Mouse (Mus musculus) lung, embryonic 16.5 days (tissue): ENCODE data around the gene Cep152. TPM values are rescaled to one million over a fixed set of nuclear protein-coding genes. Genes with fewer than 3 reads are reported as not detected.
A peak's percentile ranks its signal among the peaks of the same experiment; 100 is the strongest.

Source experiments
- ATAC-seq: fragments of 200-750 bp; cut with Nextera tagmentation; 2 replicates; pipeline ENCODE4 v1.8.0; 2017; ENCODE audit warnings: low read depth, mild to moderate bottlenecking, moderate library complexity
- H3K27ac ChIP-seq: fragments of 300-500 bp; sonication (generic); 2 replicates; pipeline ENCODE4 v1.5.1; 2014; ENCODE audit warnings: mild to moderate bottlenecking, control low read depth, low read length
- H3K27me3 ChIP-seq: fragments of 300-500 bp; sonication (generic); 2 replicates; pipeline ENCODE4 v1.6.1; 2014; ENCODE audit warnings: low read depth, low read length, mixed read lengths; ENCODE audit not compliant: control insufficient read depth, insufficient read depth
- H3K36me3 ChIP-seq: fragments of 300-500 bp; sonication (generic); 2 replicates; pipeline ENCODE4 v1.6.1; 2014; ENCODE audit warnings: low read length; ENCODE audit not compliant: control insufficient read depth, insufficient read depth
- H3K4me1 ChIP-seq: fragments of 300-500 bp; sonication (generic); replicated peaks from 2 replicates; pipeline ENCODE4 v1.6.1; 2014; ENCODE audit warnings: low read length, mixed read lengths; ENCODE audit not compliant: control insufficient read depth, insufficient read depth
- H3K4me2 ChIP-seq: fragments of 300-500 bp; sonication (generic); 2 replicates; pipeline ENCODE4 v1.6.1; 2014; ENCODE audit warnings: low read depth, low read length, control low read depth
- H3K4me3 ChIP-seq: fragments of 300-500 bp; sonication (generic); 2 replicates; pipeline ENCODE4 v1.5.1; 2014; ENCODE audit warnings: mild to moderate bottlenecking, low read length, control low read depth
- H3K9ac ChIP-seq: fragments of 300-500 bp; sonication (generic); 2 replicates; pipeline ENCODE4 v1.6.1; 2014; ENCODE audit warnings: low read length, control low read depth
- H3K9me3 ChIP-seq: fragments of 300-500 bp; sonication (generic); 2 replicates; pipeline ENCODE4 v1.6.1; 2016; ENCODE audit warnings: low read length; ENCODE audit not compliant: control insufficient read depth
- WGBS: fragments of 180-500 bp; shearing (Covaris S2); extraction: QIAGEN DNeasy Blood & Tissue Kit; methylation state at CpG from one replicate; pipeline ENCODE4 v1.1.7; 2014; 5-methylcytosine and 5-hydroxymethylcytosine counted together
- polyA plus RNA-seq: library from polyadenylated mRNA; unstranded; fragments of >200 nt; fragmentation: Nextera tagmentation; extraction: Ambion mirVana; gene quantifications from 2 replicates; pipeline ENCODE4 v1.2.1, GENCODE M21; 2015

Gene Cep152
- polyA plus RNA-seq, 1 experiment from 2014 or later = 8.6 TPM

DNA sequence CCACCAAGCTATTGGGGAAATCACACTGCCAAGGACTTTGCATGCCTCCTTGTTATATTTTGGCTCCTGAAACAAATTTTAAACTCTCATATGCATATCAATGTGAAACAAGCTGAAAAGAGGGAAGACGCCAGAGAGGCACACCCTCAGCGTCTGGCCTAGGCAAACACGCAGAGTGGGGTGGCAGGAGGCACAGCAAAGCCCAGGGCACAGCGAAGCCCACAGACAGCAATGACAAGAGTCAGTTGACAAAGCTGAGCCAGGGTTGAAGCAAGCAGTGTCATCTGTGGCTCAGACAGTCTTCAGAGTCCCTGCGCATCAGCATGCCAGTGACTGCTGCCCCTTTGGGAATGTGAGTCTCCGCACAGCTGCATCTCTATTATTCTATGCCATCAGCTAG is 20.0 kb upstream of the Cep152 start:
- WGBS = 81% methylated on average over 6 of the region's 6 CpGs
- H3K4me1 ChIP-seq = peaks cover 3% of the 10 kb centered on the region; the same call in 1 of the 2 replicates
- no peak overlapping the region for H3K4me3 ChIP-seq
- no peaks in the 10 kb centered on the region for H3K9me3 ChIP-seq
- ATAC-seq = no peak
- no peak overlapping the region for H3K4me2 ChIP-seq
- H3K9ac ChIP-seq = no peak overlapping the region
- no peak overlapping the region for H3K27ac ChIP-seq
- H3K36me3 ChIP-seq = no peaks in the 10 kb centered on the region
- H3K27me3 ChIP-seq = no peaks in the 10 kb centered on the region

DNA sequence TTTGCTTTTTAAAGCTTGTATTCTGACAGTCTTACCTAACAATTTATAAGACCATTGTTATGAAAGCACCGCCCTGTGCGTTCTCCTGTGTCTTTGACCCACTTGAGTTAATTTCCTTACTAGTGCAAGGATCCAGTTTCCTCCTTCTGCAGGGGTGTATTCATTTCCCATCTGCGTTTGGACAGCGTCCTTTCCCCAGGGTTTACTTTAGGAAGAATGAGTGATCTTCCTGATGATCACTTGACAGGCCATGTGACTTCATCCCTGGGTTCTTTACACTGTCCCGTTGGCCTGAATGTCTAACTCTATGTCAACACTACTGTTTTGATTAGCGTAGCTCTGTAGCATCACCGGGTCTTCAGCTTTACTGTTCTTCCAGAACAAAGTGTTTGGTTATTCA is 12.4 kb upstream of the Cep152 start:
- H3K36me3 ChIP-seq = no peaks in the 10 kb centered on the region
- H3K4me1 ChIP-seq = no peaks in the 10 kb centered on the region
- 53% methylated on average over 7 of the region's 7 CpGs for WGBS

DNA sequence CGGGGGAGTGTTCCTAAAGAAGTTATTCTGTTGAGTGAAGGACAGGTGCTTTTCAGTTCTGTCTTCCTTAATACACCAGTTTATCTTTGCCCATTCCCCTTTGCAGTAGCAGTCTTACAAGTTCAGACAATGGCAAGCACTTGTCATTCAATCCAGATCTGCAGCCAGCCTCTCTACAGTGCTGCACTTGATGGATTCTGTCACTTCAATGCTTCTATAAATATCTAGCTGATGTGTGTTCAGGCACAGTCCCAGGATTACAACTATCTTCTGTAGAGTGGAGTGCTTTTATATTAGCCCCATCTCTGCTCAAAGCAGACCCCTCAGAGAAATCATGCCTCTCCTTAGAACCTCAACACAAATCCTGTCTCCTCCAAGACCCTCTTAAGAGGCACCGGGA is 5.1 kb upstream of the Cep152 start:
- Histone ChIP-seq H3K9ac (no peak overlapping the region), H3K4me3 (no peak overlapping the region), H3K27ac (no peak overlapping the region), H3K9me3 (no peaks in the 10 kb centered on the region), H3K27me3 (no peaks in the 10 kb centered on the region), H3K4me1 (peaks cover 3% of the 10 kb centered on the region; the same call in 1 of the 2 replicates), H3K4me2 (no peak overlapping the region), H3K36me3 (no peaks in the 10 kb centered on the region)
- 97% methylated on average over 2 of the region's 2 CpGs for WGBS
- no peak for ATAC-seq

More for the DNA sequence above, 12.4 kb upstream of the Cep152 start:
- Histone ChIP-seq H3K9ac (no peak overlapping the region), H3K27ac (no peak overlapping the region), H3K4me3 (no peak overlapping the region), H3K27me3 (no peaks in the 10 kb centered on the region), H3K4me2 (no peak overlapping the region), H3K9me3 (no peaks in the 10 kb centered on the region)
- no peak for ATAC-seq

DNA sequence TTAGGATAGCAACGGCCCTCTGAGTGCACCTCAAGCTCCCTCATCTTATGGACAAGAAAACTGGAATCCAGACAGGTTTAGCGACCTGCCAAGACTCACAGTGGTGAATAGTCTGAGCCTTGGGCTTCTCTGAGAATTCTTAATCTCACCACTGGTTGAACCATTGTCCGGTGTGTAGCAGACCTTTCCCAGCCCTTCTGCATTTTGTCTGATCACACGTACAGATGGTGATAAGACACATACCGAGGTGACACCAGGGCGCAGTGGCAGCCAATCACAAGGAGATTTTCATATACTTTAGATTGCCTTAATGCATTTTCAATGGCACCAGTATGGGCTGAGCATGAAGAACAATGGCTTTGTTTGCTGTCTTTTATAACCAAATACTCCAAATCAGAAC is 3.6 kb upstream of the Cep152 start:
- Histone ChIP-seq H3K36me3 (no peaks in the 10 kb centered on the region), H3K4me2 (no peak overlapping the region), H3K9ac (no peak overlapping the region), H3K4me1 (peaks cover 13% of the 10 kb centered on the region), H3K27ac (no peak overlapping the region), H3K4me3 (no peak overlapping the region), H3K27me3 (no peaks in the 10 kb centered on the region), H3K9me3 (no peaks in the 10 kb centered on the region)
- WGBS = 34% methylated on average over 6 of the region's 6 CpGs
- ATAC-seq = no peak

DNA sequence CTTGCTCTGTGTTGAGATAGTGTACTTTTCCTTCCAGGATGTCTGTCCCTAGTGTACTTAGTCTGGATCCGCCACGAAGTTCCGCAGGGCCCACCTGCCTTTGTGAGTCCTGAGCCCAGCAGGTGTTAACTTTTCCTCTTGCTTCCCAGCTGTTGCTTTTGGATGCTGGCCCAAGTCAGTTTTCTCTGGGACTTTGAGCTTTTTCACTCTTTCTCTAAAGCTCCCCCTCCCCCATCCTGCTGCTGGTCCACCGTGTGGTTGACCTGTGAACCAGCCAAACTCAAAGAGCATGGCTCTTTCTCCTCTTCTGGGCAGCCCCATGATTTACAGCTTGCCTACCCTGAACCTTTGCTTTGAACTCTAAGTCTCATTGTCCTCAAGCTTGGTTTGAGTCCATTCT is 1.6 kb upstream of the Cep152 start:
- peaks cover 19% of the 10 kb centered on the region for H3K4me1 ChIP-seq
- no peak overlapping the region for H3K9ac ChIP-seq
- H3K9me3 ChIP-seq = no peaks in the 10 kb centered on the region
- no peaks in the 10 kb centered on the region for H3K27me3 ChIP-seq
- no peak overlapping the region for H3K27ac ChIP-seq
- WGBS = 83% methylated on average over 4 of the region's 4 CpGs
- ATAC-seq = no peak
- no peaks in the 10 kb centered on the region for H3K36me3 ChIP-seq
- no peak overlapping the region for H3K4me3 ChIP-seq
- H3K4me2 ChIP-seq = no peak overlapping the region

DNA sequence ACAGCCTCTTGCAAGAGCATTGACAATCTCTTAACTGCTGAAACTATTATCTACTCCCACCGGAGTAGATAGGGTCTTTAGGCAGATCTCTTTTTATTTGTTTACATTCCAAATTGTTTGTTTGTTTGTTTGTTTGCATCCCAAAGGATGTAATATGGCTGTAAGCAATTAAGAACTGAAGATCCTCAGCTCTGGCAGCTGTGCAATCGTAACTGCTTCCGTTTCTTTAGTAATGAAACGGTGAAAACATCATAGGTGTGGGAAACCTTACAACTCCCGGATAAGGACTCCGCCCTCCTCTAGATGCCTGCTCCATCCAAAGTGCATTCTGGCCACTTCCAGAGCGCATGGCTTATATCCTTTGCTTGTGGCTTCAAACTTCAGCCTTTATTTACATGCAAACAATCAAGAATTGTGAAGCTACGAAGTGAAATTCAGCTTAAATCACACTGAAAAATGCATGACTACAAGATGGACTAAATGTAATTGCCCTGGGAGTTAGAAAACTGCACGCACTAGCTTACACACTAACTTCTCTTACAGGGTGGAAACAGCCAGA is 707 bp downstream of the Cep152 start:
- H3K4me2 ChIP-seq = peak overlapping the region; percentile 72
- H3K27me3 ChIP-seq = no peaks in the 10 kb centered on the region
- peaks cover 19% of the 10 kb centered on the region for H3K4me1 ChIP-seq
- peaks cover 8% of the 10 kb centered on the region for H3K36me3 ChIP-seq
- ATAC-seq = no peak
- peak overlapping the region; percentile 90 for H3K9ac ChIP-seq
- no peaks in the 10 kb centered on the region for H3K9me3 ChIP-seq
- WGBS = 5% methylated on average over 9 of the region's 9 CpGs
- H3K27ac ChIP-seq = peak overlapping the region; percentile 37; the same call in 1 of the 2 replicates
- peak overlapping the region; percentile 88 for H3K4me3 ChIP-seq

DNA sequence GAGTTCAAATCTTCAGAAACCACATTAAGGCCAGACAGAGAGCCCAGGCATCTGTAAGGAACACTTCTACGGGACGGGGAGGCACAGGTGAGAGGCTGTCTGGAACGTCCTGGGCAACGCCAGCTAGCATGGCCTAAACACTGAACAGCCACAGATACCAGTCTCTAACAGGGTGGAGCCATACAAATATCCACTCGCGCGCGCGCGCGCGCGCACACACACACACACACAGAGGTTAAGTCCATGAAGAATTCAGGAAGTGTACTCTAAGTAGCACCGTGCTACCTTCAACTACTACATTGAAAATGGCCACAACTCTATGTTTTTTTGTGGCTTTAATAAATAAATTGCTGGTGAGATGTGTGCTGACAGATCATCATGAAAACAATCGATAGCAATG is 1.7 kb downstream of the Cep152 start:
- H3K9me3 ChIP-seq = no peaks in the 10 kb centered on the region
- peaks cover 16% of the 10 kb centered on the region for H3K4me1 ChIP-seq
- H3K27me3 ChIP-seq = no peaks in the 10 kb centered on the region
- ATAC-seq = no peak
- peaks cover 15% of the 10 kb centered on the region for H3K36me3 ChIP-seq
- H3K27ac ChIP-seq = no peak overlapping the region
- peak overlapping the region; percentile 72 for H3K4me2 ChIP-seq
- H3K9ac ChIP-seq = no peak overlapping the region
- 90% methylated on average over 15 of the region's 15 CpGs for WGBS
- no peak overlapping the region for H3K4me3 ChIP-seq

DNA sequence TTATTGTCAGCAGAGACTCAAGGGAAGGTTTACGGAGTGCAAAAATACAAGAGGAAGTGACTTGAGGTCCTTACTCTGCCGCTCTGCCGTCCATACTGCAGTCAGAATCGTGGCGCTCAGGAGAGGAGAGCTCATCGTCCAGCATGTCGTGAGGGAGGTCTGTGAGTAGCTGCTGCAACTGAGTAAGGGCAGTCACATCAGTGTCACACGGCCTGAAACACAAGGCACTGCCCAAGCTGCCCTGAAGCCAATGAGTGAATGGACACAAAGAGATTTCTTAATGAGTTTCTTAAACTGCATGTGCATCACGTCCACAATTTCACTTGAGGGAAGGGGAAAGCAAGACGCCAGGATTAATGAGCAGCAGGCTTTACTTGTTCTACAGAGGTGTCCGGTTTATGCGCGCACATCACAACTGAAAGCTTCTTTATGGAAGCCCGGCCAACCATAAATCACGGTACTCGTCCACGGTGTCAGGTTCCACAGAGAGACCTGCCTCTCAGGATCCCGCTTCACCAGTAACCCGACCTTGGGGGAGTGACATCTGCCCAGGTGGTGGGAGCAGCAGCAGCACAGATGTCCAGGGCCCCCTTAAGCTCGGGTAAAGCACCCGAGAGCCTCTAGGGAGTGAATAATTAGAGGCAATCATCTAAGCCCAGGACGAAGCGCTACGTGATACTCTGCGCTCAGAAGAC is 4.6 kb downstream of the Cep152 start:
- peaks cover 24% of the 10 kb centered on the region for H3K36me3 ChIP-seq
- H3K4me2 ChIP-seq = no peak overlapping the region
- H3K27me3 ChIP-seq = no peaks in the 10 kb centered on the region
- ATAC-seq = no peak
- no peaks in the 10 kb centered on the region for H3K9me3 ChIP-seq
- H3K4me1 ChIP-seq = peaks cover 16% of the 10 kb centered on the region
- no peak overlapping the region for H3K4me3 ChIP-seq
- H3K27ac ChIP-seq = no peak overlapping the region
- H3K9ac ChIP-seq = no peak overlapping the region
- 68% methylated on average over 25 of the region's 25 CpGs for WGBS

DNA sequence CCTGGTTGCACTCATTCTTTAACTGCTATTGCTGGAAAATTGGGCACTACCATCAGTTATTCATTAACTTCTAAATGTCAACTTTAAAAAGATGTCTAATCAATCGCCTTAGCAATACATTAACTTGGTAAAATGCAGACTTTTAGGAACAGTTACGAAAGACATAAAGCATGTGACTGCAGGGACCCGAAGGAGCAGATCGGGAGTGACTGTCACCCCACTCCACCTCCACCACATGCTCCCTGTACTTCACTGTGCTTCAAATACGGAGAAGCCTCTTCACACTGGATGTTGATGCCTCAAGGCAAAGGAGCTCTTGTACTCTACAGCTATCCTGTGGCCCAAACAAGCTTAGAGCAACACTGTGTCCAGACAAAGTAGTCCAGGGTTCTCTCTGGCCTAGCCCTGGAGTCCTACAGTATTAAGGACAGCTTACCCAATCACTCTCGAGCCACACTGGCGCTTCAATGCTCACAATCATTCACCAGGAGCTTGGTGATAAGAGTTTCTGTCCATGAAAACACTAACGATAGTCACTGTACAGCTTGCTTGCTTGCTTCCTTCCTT is 9.0 kb downstream of the Cep152 start:
- H3K27ac ChIP-seq = no peak overlapping the region
- H3K9me3 ChIP-seq = no peaks in the 10 kb centered on the region
- 81% methylated on average over 8 of the region's 8 CpGs for WGBS
- peaks cover 38% of the 10 kb centered on the region for H3K36me3 ChIP-seq
- no peak overlapping the region for H3K4me2 ChIP-seq
- H3K27me3 ChIP-seq = no peaks in the 10 kb centered on the region
- ATAC-seq = no peak
- H3K9ac ChIP-seq = no peak overlapping the region
- H3K4me3 ChIP-seq = no peak overlapping the region
- H3K4me1 ChIP-seq = no peaks in the 10 kb centered on the region
